Mouse (Mus musculus): ENCODE measurements at regions not wholly inside any gene's neighbourhood (a gene's known extent, or its start where the extent isn't known, plus 50 kb on each side); places are given as distances from the start of the nearest gene placed in this dataset.

DNA sequence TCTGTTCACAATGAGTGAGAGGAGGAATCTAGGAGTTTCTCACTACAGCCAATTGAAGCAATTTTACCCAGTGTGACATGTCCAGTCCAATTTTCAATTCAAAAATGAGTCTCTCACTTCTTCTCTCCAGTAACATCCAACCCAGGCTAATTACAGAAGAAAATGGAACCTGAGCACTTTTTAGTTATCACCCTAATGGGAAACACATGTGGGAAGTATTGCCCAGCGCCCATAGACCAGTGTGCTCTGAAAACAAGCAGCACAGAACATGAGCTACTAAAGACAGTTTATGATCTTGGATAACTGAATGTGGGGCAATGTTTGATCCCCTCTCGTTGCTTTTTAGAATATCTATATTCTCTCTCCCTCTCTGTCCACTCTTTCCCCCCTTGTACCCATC is 70.5 kb upstream of the Efemp1 start:
- intact Hi-C loops (cut with DNase I): no loop called here
- no peak for DNase-seq

DNA sequence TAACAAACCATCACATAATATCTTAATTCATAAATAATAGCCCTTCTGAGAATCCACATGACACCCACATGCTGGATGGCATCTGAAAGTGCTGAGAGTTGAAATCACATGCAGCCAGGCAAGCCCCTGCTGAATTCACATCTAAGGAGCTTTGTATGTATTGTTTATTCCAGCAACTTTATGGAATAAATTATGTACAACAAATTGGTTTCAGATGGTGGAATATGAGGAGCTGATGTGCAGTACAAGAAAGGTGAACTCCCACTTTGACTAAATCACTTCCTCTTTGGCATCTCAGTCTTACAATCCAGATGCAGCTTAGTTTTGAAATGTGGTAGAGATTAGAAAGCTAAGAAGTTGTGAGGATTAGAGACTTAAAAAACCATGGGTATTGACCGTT is 82.2 kb upstream of the Efemp1 start:
- no peak for DNase-seq
- intact Hi-C loops (cut with DNase I): no loop called here

DNA sequence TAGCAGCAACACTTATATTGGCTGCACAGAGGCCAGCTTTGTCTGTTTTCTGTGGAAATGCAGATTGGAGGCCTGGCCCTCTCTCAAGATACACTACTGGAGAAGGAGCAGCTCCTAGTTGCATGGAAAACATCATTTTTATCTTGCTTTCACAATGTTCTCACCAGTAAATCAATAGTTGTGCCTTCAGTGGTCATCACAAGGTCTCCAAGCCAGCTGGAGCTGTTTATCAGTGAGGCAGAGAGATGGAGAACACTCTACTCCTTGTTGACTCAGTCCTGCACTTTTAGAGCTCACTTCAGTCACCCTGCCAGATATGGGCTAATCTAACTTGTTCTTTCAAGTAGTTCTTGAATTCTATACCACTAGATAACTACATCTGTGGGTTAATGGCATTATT is 92.3 kb upstream of the Efemp1 start:
- DNase-seq: no peak
- intact Hi-C loops (cut with DNase I): no loop called here

DNA sequence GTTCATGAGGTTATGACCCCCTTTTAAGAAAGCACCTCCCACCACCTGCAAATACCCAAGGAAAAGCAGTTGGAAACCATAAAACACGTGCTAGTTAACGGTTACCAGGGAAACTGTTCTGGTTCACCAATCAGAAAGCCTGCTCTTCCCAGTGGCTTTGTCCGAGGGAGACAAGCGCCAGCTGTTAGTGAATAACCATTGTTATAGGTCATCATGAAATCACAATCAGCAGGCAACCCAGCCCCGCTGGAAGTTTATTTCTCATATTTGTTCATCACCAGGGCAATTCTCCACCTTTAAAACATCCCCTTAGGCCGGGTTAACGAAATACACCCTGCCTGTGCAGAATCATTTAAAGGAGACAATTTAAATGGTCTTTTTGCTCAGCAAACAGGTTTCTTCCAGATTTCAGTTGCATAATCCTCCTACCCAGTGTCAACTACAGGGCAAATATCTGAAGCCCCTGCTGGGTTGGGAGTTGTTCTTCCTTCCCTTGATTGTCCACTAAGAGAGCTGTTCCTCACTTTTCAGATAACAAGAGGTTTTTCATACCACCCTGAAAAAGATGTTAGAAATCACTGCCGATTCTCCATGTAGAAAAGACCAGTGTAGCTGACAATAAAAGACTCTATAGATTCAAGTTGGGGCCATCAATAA is 117.9 kb upstream of the Efemp1 start:
- intact Hi-C loops (cut with DNase I): loop anchor here (5.0 kb wide), 1 partner anchor 307 kb away; no protein-coding TSS in a partner anchor
- peak; percentile 38 for DNase-seq

DNA sequence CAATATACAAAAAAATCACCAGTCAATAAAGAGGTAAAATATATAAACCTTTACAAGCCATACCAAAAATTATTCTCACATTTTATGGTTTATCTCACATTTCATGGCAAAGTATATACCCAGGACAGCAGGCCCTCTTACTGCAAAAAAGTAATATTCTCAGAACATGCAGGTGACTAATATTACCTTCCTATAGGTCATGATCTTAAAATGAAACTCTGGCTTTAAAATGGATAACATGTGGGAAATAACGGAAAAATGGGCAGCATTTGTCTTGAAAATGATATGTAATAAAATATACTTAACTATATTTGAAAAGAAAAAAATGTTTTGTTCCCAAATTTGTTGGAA is 118.4 kb upstream of the Efemp1 start:
- intact Hi-C loops (cut with DNase I): no loop called here
- DNase-seq: no peak

DNA sequence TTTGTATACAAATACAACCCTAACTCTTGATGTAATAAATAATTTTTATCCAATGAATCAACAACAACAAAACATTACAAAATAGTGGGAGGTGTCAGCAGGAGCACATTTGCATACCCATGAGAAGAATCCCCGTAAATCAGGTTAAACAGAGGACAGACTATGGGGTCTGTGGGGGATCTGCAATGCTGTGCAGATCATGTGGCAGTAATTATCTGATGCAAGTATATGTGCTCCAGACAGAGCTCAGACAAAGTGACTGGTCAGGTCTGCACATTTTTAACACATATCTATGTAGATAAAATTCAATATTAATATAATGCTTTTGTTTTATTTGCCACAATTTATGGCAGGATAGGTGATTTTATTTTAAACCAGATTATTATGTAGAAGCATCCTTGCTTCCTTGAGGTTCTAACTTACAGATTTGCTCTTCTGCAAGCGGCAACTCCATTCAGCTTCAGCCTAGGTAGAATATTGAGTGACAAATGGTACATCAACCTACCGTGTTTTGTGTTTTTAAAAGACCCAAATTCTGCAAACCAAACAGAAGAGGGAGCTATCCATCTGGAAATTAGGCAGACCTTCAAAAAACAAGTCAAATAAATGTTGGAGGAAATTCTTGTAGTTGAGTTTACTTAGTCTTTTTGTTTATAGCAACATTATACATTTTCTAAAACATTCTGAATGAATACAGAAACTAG is 119.0 kb upstream of the Efemp1 start:
- intact Hi-C loops (cut with DNase I): no loop called here
- DNase-seq: no peak

DNA sequence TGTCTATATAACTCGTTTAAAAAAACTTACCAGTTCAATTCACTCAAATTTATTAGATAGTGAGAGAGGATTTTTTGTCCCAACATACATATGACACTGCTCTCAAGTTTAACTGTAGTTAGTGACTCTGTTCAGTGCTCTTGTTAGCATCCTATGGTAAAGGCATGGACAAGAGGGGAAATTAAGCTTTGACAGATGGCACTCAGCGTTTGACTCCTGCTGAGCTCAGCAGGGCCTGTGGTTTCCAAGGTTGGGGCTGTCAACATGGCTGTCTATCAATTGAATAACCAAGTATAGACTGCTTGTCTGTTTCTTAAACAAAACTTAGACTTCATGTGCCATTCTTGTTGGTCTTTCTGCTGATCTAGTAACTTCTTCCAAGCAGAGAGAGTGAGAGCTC is 122.9 kb upstream of the Efemp1 start:
- peak; percentile 70 for DNase-seq
- intact Hi-C loops (cut with DNase I): no loop called here

DNA sequence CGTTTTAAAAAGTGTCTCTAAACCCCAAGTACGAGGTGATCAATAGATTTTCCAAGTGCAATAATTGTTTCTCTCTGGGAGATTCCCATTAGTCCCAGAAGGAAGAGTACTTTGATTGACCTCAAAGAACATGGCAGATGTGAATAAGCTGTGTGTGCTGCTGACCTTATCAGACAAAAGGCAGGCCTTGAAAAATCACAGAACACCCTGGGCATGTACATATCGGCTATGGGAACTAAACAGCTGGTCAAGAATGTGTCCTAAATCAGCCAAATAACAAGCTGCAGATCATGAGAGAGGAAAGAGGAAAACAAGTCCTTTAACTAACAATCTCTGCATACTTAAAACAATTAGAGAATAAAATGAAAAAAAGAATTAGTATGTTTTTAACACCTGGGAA is 125.4 kb upstream of the Ccdc85a start:
- intact Hi-C loops (cut with DNase I): no loop called here
- DNase-seq: no peak

DNA sequence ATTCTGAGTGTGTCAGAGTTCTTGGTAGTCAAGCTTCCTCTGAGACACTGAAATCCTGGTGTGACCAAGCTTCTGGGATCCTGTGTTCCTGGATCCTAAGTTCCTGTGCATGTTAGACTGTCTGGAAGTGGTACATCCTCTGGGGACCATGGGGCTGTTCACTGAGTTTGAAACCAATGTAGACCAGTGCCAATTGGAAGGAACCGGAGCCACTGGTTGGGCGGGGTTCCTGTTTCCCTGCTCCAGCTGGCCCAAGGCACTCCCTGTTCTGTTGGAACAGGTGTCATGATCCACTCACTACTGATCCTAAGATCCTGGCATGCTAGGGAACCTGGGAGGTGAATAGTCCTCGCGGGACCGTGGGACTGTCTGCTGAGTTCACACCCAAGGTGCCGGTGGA is 124.3 kb upstream of the Ccdc85a start:
- intact Hi-C loops (cut with DNase I): no loop called here
- DNase-seq: no peak

DNA sequence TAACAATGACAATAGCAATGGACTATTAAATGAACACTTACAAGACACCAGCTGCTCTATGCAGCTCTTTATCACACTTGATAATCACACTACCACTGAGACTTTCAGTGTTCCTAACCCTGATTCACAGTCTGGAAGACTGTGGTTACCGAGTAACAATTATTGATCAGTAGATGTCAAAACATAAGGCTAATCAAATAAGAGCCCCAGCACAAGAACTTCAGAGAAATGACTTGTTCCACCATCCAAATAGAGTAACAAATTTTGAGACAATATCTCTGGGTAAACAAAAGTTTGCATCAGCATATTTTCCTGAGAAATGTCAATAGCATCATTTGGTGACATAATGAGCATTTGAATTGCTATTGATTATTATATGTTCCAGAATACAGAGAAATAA is 118.3 kb upstream of the Ccdc85a start:
- intact Hi-C loops (cut with DNase I): no loop called here
- no peak for DNase-seq

DNA sequence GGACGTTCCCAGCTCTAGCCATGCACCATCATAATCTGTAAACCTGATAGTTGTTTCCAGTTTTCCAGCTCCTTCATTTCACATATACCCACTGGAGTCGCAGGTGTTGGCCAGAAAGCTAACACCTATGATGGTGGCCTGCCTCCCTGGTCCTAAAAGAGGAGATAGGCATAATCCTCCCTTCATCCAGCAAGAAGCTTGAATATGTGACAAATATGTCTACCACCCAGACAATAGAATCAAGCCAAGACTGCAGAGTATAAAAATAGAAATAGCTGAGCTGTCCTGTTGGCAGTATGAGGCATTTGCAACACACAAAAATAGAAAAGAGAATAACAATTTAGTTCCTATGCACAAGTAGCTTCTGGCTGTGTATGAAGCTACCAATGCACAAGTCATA is 117.3 kb upstream of the Ccdc85a start:
- intact Hi-C loops (cut with DNase I): no loop called here
- DNase-seq: no peak

DNA sequence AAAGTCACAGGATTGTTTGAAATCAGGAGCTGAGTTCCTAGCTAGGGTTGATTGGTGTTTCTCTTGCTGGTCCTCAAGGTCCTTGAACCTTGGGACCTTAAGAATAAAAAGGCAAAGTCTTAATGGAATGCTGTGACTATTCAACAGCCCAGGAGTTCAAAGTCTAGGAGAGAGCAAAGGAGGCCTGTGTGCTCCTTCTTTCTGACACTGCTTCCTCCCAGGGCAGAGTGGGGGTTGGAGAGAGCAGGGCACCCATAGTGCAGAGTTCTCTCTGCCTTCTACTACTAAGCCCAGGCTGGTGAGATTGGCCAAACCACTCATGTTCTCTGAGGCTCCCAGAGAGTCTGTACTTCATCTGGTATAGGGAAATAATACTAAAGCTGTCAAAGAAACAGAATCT is 115.6 kb upstream of the Ccdc85a start:
- intact Hi-C loops (cut with DNase I): no loop called here
- no peak for DNase-seq

DNA sequence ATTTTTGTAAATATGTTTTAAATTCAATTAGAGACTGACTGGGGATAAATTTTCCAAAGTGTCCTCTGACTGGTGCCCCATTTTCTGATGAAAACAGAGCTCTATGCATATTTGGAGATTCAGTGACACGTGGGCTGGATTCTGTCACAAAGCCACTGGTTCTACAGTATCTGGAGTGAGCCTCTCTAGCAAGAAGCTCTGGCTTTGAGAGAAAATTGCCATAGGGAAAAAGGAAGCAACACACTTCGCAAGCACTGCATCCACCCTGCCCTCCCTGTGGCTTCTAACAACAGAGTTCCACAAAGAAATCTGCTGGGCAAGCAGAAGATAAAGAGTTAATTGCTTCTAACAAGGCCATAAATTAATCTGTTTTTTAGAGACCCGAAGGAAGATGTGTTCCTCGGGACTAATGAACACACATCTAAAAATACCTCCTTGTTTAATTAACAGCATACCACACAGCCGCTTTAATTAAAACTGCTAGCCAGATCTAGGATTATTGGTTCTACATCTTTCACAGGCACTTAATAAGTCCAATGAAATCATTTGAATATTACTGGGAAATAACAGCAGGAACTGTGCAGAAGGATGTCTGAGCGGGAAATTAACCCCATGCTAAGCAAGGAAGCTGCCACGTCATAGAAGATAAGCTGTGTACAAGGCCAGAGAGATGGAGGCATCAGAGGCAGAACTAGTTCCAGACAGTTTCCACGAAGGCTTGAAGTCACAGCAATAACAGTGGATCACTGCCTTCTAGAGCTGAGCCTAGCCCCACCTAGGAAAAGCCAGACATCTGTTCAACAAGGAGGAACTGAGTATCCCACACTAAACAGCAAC is 113.7 kb upstream of the Ccdc85a start:
- intact Hi-C loops (cut with DNase I): no loop called here

DNA sequence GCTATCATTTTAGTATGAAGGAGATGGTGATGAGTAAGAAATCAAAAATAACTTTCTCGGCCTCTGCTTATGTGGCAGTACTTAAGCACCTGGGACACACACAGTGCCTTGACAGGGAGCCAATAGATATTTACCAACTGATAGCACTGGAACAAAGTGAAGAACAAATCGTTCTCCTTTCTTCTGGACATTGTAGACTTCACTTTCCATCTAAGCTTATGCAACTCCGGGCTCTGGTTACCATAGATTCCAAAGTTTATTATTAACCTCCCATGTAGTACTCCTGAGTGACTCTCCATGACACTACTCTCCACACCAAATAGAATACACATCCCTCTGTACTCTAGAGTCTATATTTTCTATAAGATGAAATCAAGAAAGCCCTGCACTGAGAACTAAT is 110.9 kb upstream of the Ccdc85a start:
- DNase-seq: no peak
- intact Hi-C loops (cut with DNase I): no loop called here

More for the DNA sequence above, 113.7 kb upstream of the Ccdc85a start:
- no peak for DNase-seq

DNA sequence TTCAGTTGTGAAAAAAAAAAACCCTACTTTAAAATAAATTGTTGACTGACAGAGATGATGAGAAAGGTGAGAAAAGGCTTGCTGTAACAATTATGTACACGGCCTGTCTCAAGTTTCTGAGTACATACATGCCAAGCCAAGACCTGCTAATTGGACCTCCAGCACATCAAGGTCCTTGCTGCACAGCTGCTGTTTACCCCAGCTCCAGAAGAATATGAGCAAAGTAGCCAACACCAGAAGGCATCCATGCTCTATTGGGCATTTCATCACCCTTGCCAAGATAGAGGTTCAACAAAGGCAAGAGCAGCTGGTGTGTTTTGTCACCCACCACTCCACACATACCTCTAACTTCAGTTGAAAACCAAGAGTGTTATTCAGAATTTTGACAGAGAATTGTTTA is 109.2 kb upstream of the Ccdc85a start:
- peak; percentile 48 for DNase-seq
- intact Hi-C loops (cut with DNase I): no loop called here

DNA sequence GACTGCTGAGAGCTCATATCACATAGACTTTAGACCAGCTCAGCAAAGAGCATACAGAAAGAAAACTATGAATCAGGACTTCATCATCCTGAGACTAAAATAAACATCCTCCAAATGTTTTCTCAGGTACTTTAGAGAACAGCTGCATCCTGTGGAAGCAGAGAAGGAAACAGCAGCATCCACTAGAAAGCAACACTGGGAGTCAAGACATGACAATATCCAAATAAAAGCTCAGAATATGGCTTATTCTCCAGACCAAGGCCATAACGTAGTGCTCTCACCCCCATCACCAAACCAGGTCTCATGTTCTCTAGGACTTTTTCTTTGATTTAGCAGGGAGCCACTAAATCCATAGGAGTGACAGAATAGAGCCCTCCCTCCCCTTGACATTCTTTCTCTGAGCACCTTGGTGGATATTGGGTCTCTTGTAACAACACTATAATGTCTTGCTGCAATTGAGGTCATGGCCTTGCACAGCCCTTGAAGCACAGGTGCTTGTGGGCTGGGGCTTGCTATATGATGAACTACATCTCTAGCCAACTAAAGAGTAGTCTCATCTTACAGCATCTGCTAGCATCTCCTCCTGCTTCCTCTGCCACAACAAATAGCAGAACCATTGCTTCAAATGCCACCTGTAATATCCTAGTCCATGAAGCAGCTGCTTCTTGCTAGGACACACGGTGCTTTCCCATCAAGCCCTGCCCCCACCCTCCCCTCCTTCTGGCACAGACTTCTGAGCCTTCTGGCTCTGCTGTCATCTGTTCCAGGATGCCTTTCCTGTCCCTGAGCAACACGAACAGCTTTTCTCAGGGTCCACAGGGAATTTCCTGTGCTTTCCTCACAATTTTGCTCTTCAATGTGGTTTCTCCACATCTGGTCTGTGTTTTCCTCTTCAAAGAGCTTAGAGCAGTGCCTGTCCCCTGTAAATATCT is 108.4 kb upstream of the Ccdc85a start:
- intact Hi-C loops (cut with DNase I): no loop called here

DNA sequence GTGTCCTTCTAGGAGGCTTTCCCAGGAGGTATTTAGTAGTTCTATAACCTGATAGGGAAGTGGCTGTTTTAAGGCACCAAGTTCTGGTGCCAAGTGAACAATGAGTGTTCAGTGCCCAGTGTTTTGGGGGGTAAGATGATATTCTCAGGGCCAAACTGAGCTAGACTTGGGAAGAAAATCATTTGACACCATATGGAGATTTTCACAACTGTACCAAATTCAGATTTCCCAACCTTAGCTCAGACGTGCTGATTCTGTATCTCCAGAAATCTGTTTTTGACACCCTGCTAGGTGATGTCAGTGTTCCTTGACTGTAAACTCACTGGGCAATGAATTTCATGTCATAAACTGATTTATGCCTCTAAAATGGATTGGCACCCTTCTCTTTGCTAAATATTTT is 104.3 kb upstream of the Ccdc85a start:
- intact Hi-C loops (cut with DNase I): no loop called here
- no peak for DNase-seq

More for the DNA sequence above, 108.4 kb upstream of the Ccdc85a start:
- DNase-seq: peak; percentile 89

DNA sequence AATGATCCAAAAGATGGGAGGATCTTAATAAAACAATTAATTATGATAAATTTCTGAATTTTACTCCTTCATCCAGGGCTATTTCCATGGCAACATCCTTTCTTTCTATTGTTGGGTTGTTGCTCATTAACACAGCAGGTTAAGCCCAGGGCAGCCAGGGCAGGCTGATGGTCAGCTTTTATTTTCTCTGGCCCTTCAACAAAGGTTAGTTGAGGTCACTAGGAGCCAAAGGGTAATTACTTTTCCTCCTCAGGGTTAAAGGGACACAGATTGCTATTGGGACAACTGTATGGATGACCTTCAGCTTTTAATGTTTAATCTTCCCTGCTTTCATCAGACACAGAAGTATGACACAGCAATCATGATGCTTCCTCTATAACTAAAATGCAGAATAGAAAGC is 101.3 kb upstream of the Ccdc85a start:
- intact Hi-C loops (cut with DNase I): no loop called here
- no peak for DNase-seq

DNA sequence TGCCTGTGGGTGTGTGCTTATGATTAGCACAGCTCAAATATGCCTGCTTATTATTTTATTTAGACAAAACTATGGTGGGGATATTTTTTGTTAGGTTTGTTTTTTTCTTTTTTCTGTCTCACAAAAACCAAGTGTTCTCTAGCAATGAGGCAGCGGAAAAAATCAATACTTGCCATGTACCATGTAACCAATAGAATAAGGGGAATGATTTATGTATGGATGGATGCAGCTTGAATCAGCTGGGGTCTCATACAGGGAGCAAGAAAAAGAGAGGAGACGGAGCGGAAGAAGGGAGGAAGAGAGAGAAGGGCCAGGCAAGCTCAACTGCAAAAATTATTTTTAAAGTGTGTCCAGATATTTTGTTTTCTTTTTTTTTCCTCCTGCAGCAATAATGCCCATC is 97.2 kb upstream of the Ccdc85a start:
- no peak for DNase-seq
- intact Hi-C loops (cut with DNase I): no loop called here

DNA sequence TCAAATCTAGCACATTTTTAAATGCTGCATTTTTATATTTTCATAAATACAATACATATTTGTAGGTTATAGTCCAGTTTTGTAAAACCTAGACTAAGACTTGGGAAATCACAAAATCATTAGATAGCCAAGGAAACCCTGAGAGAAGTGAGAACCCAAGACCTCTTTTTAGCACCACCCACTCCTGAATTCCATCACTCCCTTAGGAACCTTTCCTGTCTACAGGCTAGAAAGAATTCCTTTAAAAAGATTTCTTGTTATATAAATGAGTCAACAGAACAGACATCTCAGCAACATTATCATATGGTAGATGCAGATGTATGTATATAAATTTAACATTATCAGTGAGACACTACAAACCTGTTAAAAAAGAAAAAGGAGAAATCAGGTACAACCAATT is 86.6 kb upstream of the Ccdc85a start:
- intact Hi-C loops (cut with DNase I): no loop called here
- no peak for DNase-seq

DNA sequence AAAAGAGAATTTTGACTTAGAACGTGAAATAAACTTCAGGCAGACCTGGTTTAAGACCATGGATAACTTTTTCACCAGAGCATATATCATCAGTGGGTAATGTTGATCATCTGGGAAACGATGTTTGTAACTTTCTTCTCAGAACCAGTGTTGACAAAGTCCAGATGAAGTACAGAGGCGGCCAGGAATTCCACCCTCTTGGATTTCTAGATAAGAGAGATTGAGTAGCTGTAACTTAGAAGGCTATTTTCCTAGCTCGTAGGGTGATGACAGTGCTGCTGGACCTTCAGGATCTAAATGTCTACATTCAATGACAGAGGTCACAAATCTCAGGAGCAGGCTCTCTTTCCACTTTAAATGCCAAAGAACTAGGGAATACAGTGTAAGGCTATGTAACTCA is 85.2 kb upstream of the Ccdc85a start:
- no peak for DNase-seq
- intact Hi-C loops (cut with DNase I): no loop called here
